ENCODE assay signal across 23 mouse cellular contexts in the genomic region with DNA sequence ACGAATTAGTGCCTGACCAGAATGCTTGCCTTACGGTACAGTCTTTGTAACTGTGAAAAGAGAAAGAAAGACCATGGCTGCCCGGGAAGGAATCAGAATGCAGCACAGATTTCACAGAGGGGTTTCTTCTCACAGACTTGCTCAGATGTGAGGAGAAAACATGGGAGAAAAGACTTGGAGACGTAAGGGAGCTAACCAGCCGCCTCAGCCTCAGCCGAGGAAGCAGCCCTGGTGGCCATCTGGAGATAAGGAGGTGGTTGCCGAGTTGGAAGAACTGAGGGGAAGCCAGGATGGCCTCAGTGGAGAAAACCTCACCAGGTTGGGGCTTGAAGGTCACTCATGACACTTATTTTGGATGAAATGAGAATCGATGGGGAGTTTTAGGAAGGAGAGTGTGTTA. TPM values are rescaled to one million over a fixed set of nuclear protein-coding genes. Genes with fewer than 3 reads are reported as not detected.
"Had no signal": no experiment of that assay in that cellular context is flagged by ENCODE, and none has a peak within 500 bp of the region (broad histone marks: within the 10 kb centered on the region; RNA-seq: fewer than 3 reads in every experiment).

No protein-coding gene starts in this region.

- H3K36me3 ChIP-seq: lung, embryonic 15.5 days; midbrain, embryonic 13.5 days; midbrain, embryonic 15.5 days; neural tube, embryonic 12.5 days; stomach, embryonic 15.5 days had no signal

- H3K4me1 ChIP-seq: lung, embryonic 15.5 days; megakaryocyte, embryonic 14.5 days; midbrain, embryonic 13.5 days; midbrain, embryonic 15.5 days; neural tube, embryonic 12.5 days; stomach, embryonic 15.5 days had no signal

- H3K4me2 ChIP-seq: lung, embryonic 15.5 days; midbrain, embryonic 11.5 days; midbrain, embryonic 13.5 days; midbrain, embryonic 15.5 days; neural tube, embryonic 12.5 days; stomach, embryonic 15.5 days had no signal

- DNase-seq: liver, postnatal 0 days; lung, adult 2 months; lung, postnatal 14 days; lung, postnatal 36 days; thymus, adult 2 months; thymus, postnatal 25 days; thymus, postnatal 4 days had no signal

- ATAC-seq: liver, postnatal 0 days; lung, postnatal 0 days; midbrain, embryonic 13.5 days; midbrain, embryonic 15.5 days had no signal

- H3K27me3 ChIP-seq: lung, embryonic 15.5 days; megakaryocyte, embryonic 14.5 days; midbrain, embryonic 13.5 days; midbrain, embryonic 15.5 days; neural tube, embryonic 12.5 days; stomach, embryonic 15.5 days had no signal

- H3K9me3 ChIP-seq: lung, embryonic 15.5 days; midbrain, embryonic 13.5 days; midbrain, embryonic 15.5 days; neural tube, embryonic 12.5 days; stomach, embryonic 15.5 days had no signal

- H3K27ac ChIP-seq: lung, embryonic 15.5 days; macrophage; midbrain, embryonic 13.5 days; midbrain, embryonic 15.5 days; neural tube, embryonic 12.5 days; stomach, embryonic 15.5 days; stomach, postnatal 0 days had no signal

- H3K9ac ChIP-seq: liver, postnatal 0 days; lung, embryonic 15.5 days; midbrain, embryonic 13.5 days; midbrain, embryonic 15.5 days; neural tube, embryonic 12.5 days; stomach, embryonic 15.5 days had no signal

- H3K4me3 ChIP-seq: lung, embryonic 15.5 days; megakaryocyte, embryonic 14.5 days; midbrain, embryonic 13.5 days; midbrain, embryonic 15.5 days; neural tube, embryonic 12.5 days; stomach, embryonic 15.5 days had no signal

RNA-seq across cellular contexts. Expression of a gene that starts 8.7 kb away (rescaled TPM):
- total RNA-seq: megakaryocyte progenitor cell, adult 5-6 weeks; monocyte, adult 5-6 weeks; neutrophil, adult 5-6 weeks had no signal
- polyA plus RNA-seq: liver, postnatal 0 days; lung, adult 2 months; macrophage; spleen, adult 2 months; testis, adult 2 months; thymus, adult 2 months; urinary bladder, adult 2 months had no signal
